In the genomic region with DNA sequence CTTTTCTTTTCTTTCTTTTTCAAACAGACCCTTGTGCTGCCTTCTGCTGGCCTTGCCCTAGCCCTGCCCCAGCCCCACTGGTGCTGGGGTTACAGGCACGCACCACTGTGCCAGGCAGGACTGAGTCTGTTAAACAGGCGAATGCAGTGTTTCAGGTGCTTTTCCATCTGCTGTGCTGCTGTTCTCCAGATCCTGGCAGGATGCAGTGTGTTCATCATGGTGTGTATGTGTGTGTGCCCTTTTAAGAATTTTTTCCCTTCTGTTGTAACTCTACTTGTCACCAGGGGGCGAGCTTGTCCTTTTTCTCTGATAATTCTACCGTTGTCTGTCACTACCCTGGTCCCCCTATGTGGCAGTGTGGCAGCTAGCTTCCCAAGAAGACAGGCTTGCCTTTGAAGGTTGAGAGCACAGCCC, we compare ENCODE assay signal across 8 mouse cellular contexts. TPM values are rescaled to one million over a fixed set of nuclear protein-coding genes. Genes with fewer than 3 reads are reported as not detected.
DNase-seq lines count a peak whose midpoint lies in the region; ATAC-seq and TF ChIP-seq lines count a peak whose summit lies in the region.

No protein-coding gene starts in this region.

- no peaks in the 10 kb centered on the region for H3K9me3 ChIP-seq in heart, embryonic 12.5 days (replicated peaks)
- H3K9me3 ChIP-seq in kidney, postnatal 0 days (replicated peaks; ENCODE audit: low read length): no peaks in the 10 kb centered on the region
- H3K9me3 ChIP-seq in liver, embryonic 16.5 days (replicated peaks; ENCODE audit: control insufficient read depth, low read length): no peaks in the 10 kb centered on the region
- H3K9me3 ChIP-seq in neural tube, embryonic 14.5 days (ENCODE audit: control insufficient read depth, low read length): no peaks in the 10 kb centered on the region

- H3K4me1 ChIP-seq in cortical plate, adult 2 months (ENCODE audit: control insufficient read depth, insufficient read depth, low read length): peaks cover 3% of the 10 kb centered on the region; the same call in 1 of the 2 replicates
- no peaks in the 10 kb centered on the region; the same call in 1 of the 2 replicates for H3K4me1 ChIP-seq in heart, embryonic 12.5 days (replicated peaks)
- H3K4me1 ChIP-seq in kidney, postnatal 0 days (replicated peaks; ENCODE audit: insufficient read depth, low read length): 0 out of 2 replicates have a peak, but pooled peaks cover 2% of the 10 kb centered on the region
- peaks cover 3% of the 10 kb centered on the region for H3K4me1 ChIP-seq in liver, embryonic 16.5 days (ENCODE audit: control insufficient read depth, low read depth, low read length)
- no peaks in the 10 kb centered on the region for H3K4me1 ChIP-seq in neural tube, embryonic 14.5 days (ENCODE audit: control insufficient read depth, insufficient read depth, low read length)

- H3K9ac ChIP-seq in heart, embryonic 12.5 days: no peak overlapping the region
- H3K9ac ChIP-seq in kidney, postnatal 0 days (ENCODE audit: low read depth, low read length): no peak overlapping the region
- no peak overlapping the region for H3K9ac ChIP-seq in liver, embryonic 16.5 days (ENCODE audit: low read depth, low read length)
- no peak overlapping the region for H3K9ac ChIP-seq in neural tube, embryonic 14.5 days (replicated peaks; ENCODE audit: low read depth, low read length)

- 20% methylated on average over 4 of the region's 4 CpGs for WGBS in heart, embryonic 12.5 days
- WGBS in kidney, postnatal 0 days: 22% methylated on average over 4 of the region's 4 CpGs
- WGBS in liver, embryonic 16.5 days (ENCODE audit: insufficient replicate concordance): 22% methylated on average over 4 of the region's 4 CpGs
- 21% methylated on average over 4 of the region's 4 CpGs for WGBS in neural tube, embryonic 14.5 days

- H3K27me3 ChIP-seq in heart, embryonic 12.5 days (replicated peaks): no peaks in the 10 kb centered on the region
- no peaks in the 10 kb centered on the region for H3K27me3 ChIP-seq in kidney, postnatal 0 days (ENCODE audit: insufficient read depth, low read length)
- H3K27me3 ChIP-seq in liver, embryonic 16.5 days (ENCODE audit: control insufficient read depth, insufficient read depth, low read depth, low read length): no peaks in the 10 kb centered on the region
- no peaks in the 10 kb centered on the region for H3K27me3 ChIP-seq in neural tube, embryonic 14.5 days (ENCODE audit: control insufficient read depth, insufficient read depth, low read length)

- no peak overlapping the region for H3K4me3 ChIP-seq in cortical plate, adult 2 months (ENCODE audit: insufficient read depth, low read length)
- no peak overlapping the region for H3K4me3 ChIP-seq in heart, embryonic 12.5 days
- H3K4me3 ChIP-seq in kidney, postnatal 0 days (replicated peaks; ENCODE audit: low read depth, low read length): no peak overlapping the region
- no peak overlapping the region for H3K4me3 ChIP-seq in liver, embryonic 16.5 days (ENCODE audit: low read depth, low read length)
- H3K4me3 ChIP-seq in neural tube, embryonic 14.5 days (ENCODE audit: low read depth, low read length): no peak overlapping the region

- TF ChIP-seq CTCF in cortical plate, adult 2 months (IDR thresholded peaks at IDR 0.05; ENCODE audit: extremely low read depth, insufficient read depth, low read length): peak; percentile 73
- TF ChIP-seq CTCF in kidney, postnatal 0 days (IDR thresholded peaks at IDR 0.05; ENCODE audit: low read depth): peak; percentile 91

- DNase-seq in CD8-positive naive resting alpha-beta T cell, adult 2 months (ENCODE audit: low read depth in 2 of 2, low spot score in 2 of 2): peak; percentile 36 to 54
- DNase-seq in adipocyte (ENCODE audit: low spot score): peak; percentile 74
- DNase-seq in kidney, postnatal 0 days (ENCODE audit: low spot score): peak; percentile 93
- peak; percentile 58 for DNase-seq in thymus, postnatal 25 days

- H3K4me2 ChIP-seq in heart, embryonic 12.5 days: no peak overlapping the region
- no peak overlapping the region for H3K4me2 ChIP-seq in kidney, postnatal 0 days (ENCODE audit: low read length)
- no peak overlapping the region for H3K4me2 ChIP-seq in liver, embryonic 16.5 days (ENCODE audit: low read depth, low read length)
- no peak overlapping the region for H3K4me2 ChIP-seq in neural tube, embryonic 14.5 days (ENCODE audit: low read depth, low read length)

- TF ChIP-seq POLR2A in cortical plate, adult 2 months (IDR thresholded peaks at IDR 0.05; ENCODE audit: extremely low read depth, insufficient read depth, low read length): no peak

- peaks cover 47% of the 10 kb centered on the region for H3K36me3 ChIP-seq in heart, embryonic 12.5 days
- H3K36me3 ChIP-seq in kidney, postnatal 0 days (ENCODE audit: insufficient read depth, low read length): peaks cover 14% of the 10 kb centered on the region
- H3K36me3 ChIP-seq in liver, embryonic 16.5 days (ENCODE audit: control insufficient read depth, insufficient read depth): 0 out of 2 replicates have a peak, but pooled peaks cover 4% of the 10 kb centered on the region
- H3K36me3 ChIP-seq in neural tube, embryonic 14.5 days (ENCODE audit: control insufficient read depth, insufficient read depth, low read length): peaks cover 9% of the 10 kb centered on the region

- no peak; the same call in 1 of the 2 replicates for ATAC-seq in heart, embryonic 12.5 days (ENCODE audit: insufficient number of reproducible peaks, low FRiP score)
- peak; percentile 64 for ATAC-seq in kidney, postnatal 0 days (replicated peaks; ENCODE audit: low FRiP score, low read depth)
- ATAC-seq in liver, embryonic 16.5 days (ENCODE audit: low read depth): peak; percentile 39; the same call in 1 of the 2 replicates
- peak; percentile 87 for ATAC-seq in neural tube, embryonic 14.5 days (ENCODE audit: low read depth)

- peak overlapping the region; percentile 39 for H3K27ac ChIP-seq in cortical plate, adult 2 months (ENCODE audit: insufficient read depth, low read length)
- H3K27ac ChIP-seq in heart, embryonic 12.5 days (ENCODE audit: poor library complexity, severe bottlenecking): peak overlapping the region; percentile 1; the same call in 1 of the 2 replicates
- H3K27ac ChIP-seq in kidney, postnatal 0 days: no peak overlapping the region
- no peak overlapping the region for H3K27ac ChIP-seq in liver, embryonic 16.5 days (ENCODE audit: low read length)
- no peak overlapping the region for H3K27ac ChIP-seq in neural tube, embryonic 14.5 days (ENCODE audit: low read depth, low read length)

RNA-seq across cellular contexts. Expression of a gene that starts 11.3 kb away (rescaled TPM):
- 17.5 and 20.7 TPM in 2 replicates for polyA plus RNA-seq in cortical plate, adult 2 months (2012; rRNA removed)
- 46.6 and 46.8 TPM in 2 replicates for polyA plus RNA-seq in heart, embryonic 12.5 days (2016; fragmentation: Nextera tagmentation; extraction: Ambion mirVana)
- polyA plus RNA-seq in kidney, postnatal 0 days (2015; fragmentation: Nextera tagmentation; extraction: Ambion mirVana): 66.6 and 66.8 TPM in 2 replicates
- polyA plus RNA-seq in liver, embryonic 16.5 days (2015; fragmentation: Nextera tagmentation; extraction: Ambion mirVana): 20.5 and 26.3 TPM in 2 replicates
- polyA plus RNA-seq in neural tube, embryonic 14.5 days (2014; fragmentation: Nextera tagmentation; extraction: Ambion mirVana): 44.1 and 45.0 TPM in 2 replicates

RNA-seq across cellular contexts. Expression of a gene that starts 38.4 kb away (rescaled TPM):
- polyA plus RNA-seq in cortical plate, adult 2 months (2012; rRNA removed): 47.2 and 47.5 TPM in 2 replicates
- 11.0 and 12.1 TPM in 2 replicates for polyA plus RNA-seq in heart, embryonic 12.5 days (2016; fragmentation: Nextera tagmentation; extraction: Ambion mirVana)
- 7.4 and 7.5 TPM in 2 replicates for polyA plus RNA-seq in kidney, postnatal 0 days (2015; fragmentation: Nextera tagmentation; extraction: Ambion mirVana)
- 2.3 and 3.1 TPM in 2 replicates for polyA plus RNA-seq in liver, embryonic 16.5 days (2015; fragmentation: Nextera tagmentation; extraction: Ambion mirVana)
- 42.7 and 48.5 TPM in 2 replicates for polyA plus RNA-seq in neural tube, embryonic 14.5 days (2014; fragmentation: Nextera tagmentation; extraction: Ambion mirVana)

RNA-seq across cellular contexts. Expression of a gene that starts 43.9 kb away (rescaled TPM):
- 0.29 TPM in 1 of 2 replicates, not detected in the other for polyA plus RNA-seq in cortical plate, adult 2 months (2012; rRNA removed)
- 1.1 and 1.4 TPM in 2 replicates for polyA plus RNA-seq in heart, embryonic 12.5 days (2016; fragmentation: Nextera tagmentation; extraction: Ambion mirVana)
- 0.66 and 0.70 TPM in 2 replicates for polyA plus RNA-seq in kidney, postnatal 0 days (2015; fragmentation: Nextera tagmentation; extraction: Ambion mirVana)
- 0.15 and 0.16 TPM in 2 replicates for polyA plus RNA-seq in liver, embryonic 16.5 days (2015; fragmentation: Nextera tagmentation; extraction: Ambion mirVana)
- polyA plus RNA-seq in neural tube, embryonic 14.5 days (2014; fragmentation: Nextera tagmentation; extraction: Ambion mirVana): 6.0 and 7.7 TPM in 2 replicates

Comparison
In these comparisons a context has a peak if more than half of its experiments do, and no peak if none do; other contexts are left out.
1. H3K27ac ChIP-seq: peak in cortical plate, adult 2 months (single experiment) and heart, embryonic 12.5 days (single experiment); none in kidney, postnatal 0 days (single experiment), liver, embryonic 16.5 days (single experiment) and neural tube, embryonic 14.5 days (single experiment).
2. Peak in every context shown above with its lines, with median percentiles within 50 percentile points of each other: DNase-seq.